Mouse (Mus musculus) hindbrain, embryonic 16.5 days (tissue): ENCODE results near the gene Olfr1219. TPM values are rescaled to one million over a fixed set of nuclear protein-coding genes. Genes with fewer than 3 reads are reported as not detected.

Experiments used
- ATAC-seq: fragments of 200-750 bp; cut with Nextera tagmentation; 2 replicates; pipeline ENCODE4 v1.8.0; 2017; ENCODE audit warnings: moderate TSS enrichment, moderate library complexity
- H3K27ac ChIP-seq: fragments of 300-500 bp; sonication (generic); 2 replicates; pipeline ENCODE4 v1.5.1; 2014; ENCODE audit warnings: low read depth, mild to moderate bottlenecking, control low read depth, low read length, moderate library complexity
- H3K27me3 ChIP-seq: fragments of 300-500 bp; sonication (generic); replicated peaks from 2 replicates; pipeline ENCODE4 v1.6.1; 2014; ENCODE audit warnings: low read length; ENCODE audit not compliant: control insufficient read depth, insufficient read depth
- H3K36me3 ChIP-seq: fragments of 300-500 bp; sonication (generic); 2 replicates; pipeline ENCODE4 v1.6.1; 2014; ENCODE audit warnings: mild to moderate bottlenecking, low read length, moderate library complexity, mixed read lengths; ENCODE audit not compliant: control insufficient read depth, insufficient read depth
- H3K4me1 ChIP-seq: fragments of 300-500 bp; sonication (generic); 2 replicates; pipeline ENCODE4 v1.6.1; 2014; ENCODE audit warnings: low read depth, low read length; ENCODE audit not compliant: control insufficient read depth, insufficient read depth
- H3K4me2 ChIP-seq: fragments of 300-500 bp; sonication (generic); 2 replicates; pipeline ENCODE4 v1.6.1; 2014; ENCODE audit warnings: mild to moderate bottlenecking, low read length, control low read depth, moderate library complexity
- H3K4me3 ChIP-seq: fragments of 300-500 bp; sonication (generic); 2 replicates; pipeline ENCODE4 v1.5.1; 2014; ENCODE audit warnings: mild to moderate bottlenecking, low read length, control low read depth, moderate library complexity
- H3K9ac ChIP-seq: fragments of 300-500 bp; sonication (generic); 2 replicates; pipeline ENCODE4 v1.6.1; 2014; ENCODE audit warnings: low read depth, mild to moderate bottlenecking, control low read depth, low read length, moderate library complexity
- H3K9me3 ChIP-seq: fragments of 300-500 bp; sonication (generic); 2 replicates; pipeline ENCODE4 v1.6.1; 2014; ENCODE audit warnings: mild to moderate bottlenecking, low read length, moderate library complexity; ENCODE audit not compliant: control insufficient read depth
- WGBS: fragments of 180-500 bp; shearing (Covaris S2); extraction: QIAGEN DNeasy Blood & Tissue Kit; methylation state at CpG from one replicate; pipeline ENCODE4 v1.1.7; 2014; 5-methylcytosine and 5-hydroxymethylcytosine counted together
- polyA plus RNA-seq: library from polyadenylated mRNA; unstranded; fragments of >200 nt; fragmentation: Nextera tagmentation; extraction: Ambion mirVana; gene quantifications from 2 replicates; pipeline ENCODE4 v1.2.1, GENCODE M21; 2015

Olfr1219 gene
- not detected in 2 replicates for polyA plus RNA-seq

GRCm38 (mm10) chr2:89083413-89083812 lies at the start of gene Olfr1219:
Gene Olfr1219, minus strand, starts transcription at chr2:89083513.
- no peak within 1 kb of the TSS for H3K9ac ChIP-seq
- H3K4me1 ChIP-seq, result no peaks in the 10 kb centered on the region
- no peak within 1 kb of the TSS for H3K4me3 ChIP-seq
- H3K27ac ChIP-seq, result no peak within 1 kb of the TSS
- whole genome bisulfite sequencing, result 65% methylated on average over 1 of the region's 1 CpGs
- no peak for ATAC-seq
- H3K36me3 ChIP-seq, result no peaks in the 10 kb centered on the region
- no peaks in the 10 kb centered on the region for H3K9me3 ChIP-seq
- no peaks in the 10 kb centered on the region for H3K27me3 ChIP-seq
- no peak within 1 kb of the TSS for H3K4me2 ChIP-seq

- H3K4me1 ChIP-seq, result no peaks in the 10 kb centered on the region
- H3K36me3 ChIP-seq, result no peaks in the 10 kb centered on the region
- ATAC-seq, result no peak
- no peaks in the 10 kb centered on the region for H3K27me3 ChIP-seq
- H3K4me2 ChIP-seq, result no peak within 1 kb of the TSS
- H3K27ac ChIP-seq, result no peak within 1 kb of the TSS
- no peak within 1 kb of the TSS for H3K9ac ChIP-seq
- H3K4me3 ChIP-seq, result no peak within 1 kb of the TSS
- 85% methylated on average over 3 of the region's 3 CpGs for WGBS
- no peaks in the 10 kb centered on the region for H3K9me3 ChIP-seq
Observed at GRCm38 (mm10) chr2:89132954-89133353, 49.6 kb upstream of the Olfr1219 start, which contains the start of gene Olfr1222. Gene Olfr1222, minus strand, starts transcription at chr2:89133054.

GRCm38 (mm10) chr2:89117183-89117582 lies 33.9 kb upstream of the Olfr1219 start, which contains the start of gene Olfr1221:
Gene Olfr1221, minus strand, starts transcription at chr2:89117283.
- ATAC-seq, result no peak
- WGBS, result 87% methylated on average over 2 of the region's 2 CpGs

GRCm38 (mm10) chr2:89106735-89107134 lies 23.4 kb upstream of the Olfr1219 start, which contains the start of gene Olfr1220:
Gene Olfr1220, minus strand, starts transcription at chr2:89106835.
- no peak within 1 kb of the TSS for H3K9ac ChIP-seq
- 78% methylated on average over 3 of the region's 3 CpGs for WGBS
- no peak within 1 kb of the TSS for H3K4me2 ChIP-seq
- H3K4me1 ChIP-seq, result no peaks in the 10 kb centered on the region
- H3K9me3 ChIP-seq, result no peaks in the 10 kb centered on the region
- H3K27me3 ChIP-seq, result no peaks in the 10 kb centered on the region
- H3K4me3 ChIP-seq, result no peak within 1 kb of the TSS
- no peak within 1 kb of the TSS for H3K27ac ChIP-seq
- ATAC-seq, result no peak
- H3K36me3 ChIP-seq, result no peaks in the 10 kb centered on the region

More at GRCm38 (mm10) chr2:89117183-89117582, 33.9 kb upstream of the Olfr1219 start, which contains the start of gene Olfr1221:
- Histone ChIP-seq H3K9ac (no peak within 1 kb of the TSS), H3K4me2 (no peak within 1 kb of the TSS), H3K9me3 (no peaks in the 10 kb centered on the region), H3K4me1 (no peaks in the 10 kb centered on the region), H3K27ac (no peak within 1 kb of the TSS), H3K36me3 (no peaks in the 10 kb centered on the region), H3K4me3 (no peak within 1 kb of the TSS), H3K27me3 (no peaks in the 10 kb centered on the region)

GRCm38 (mm10) chr2:89105651-89106050 lies 22.3 kb upstream of the Olfr1219 start:
- ATAC-seq, result no peak
- no peaks in the 10 kb centered on the region for H3K27me3 ChIP-seq
- no peak overlapping the region for H3K4me2 ChIP-seq
- H3K9ac ChIP-seq, result no peak overlapping the region
- no peaks in the 10 kb centered on the region for H3K36me3 ChIP-seq
- H3K4me3 ChIP-seq, result no peak overlapping the region
- H3K9me3 ChIP-seq, result no peaks in the 10 kb centered on the region
- H3K4me1 ChIP-seq, result no peaks in the 10 kb centered on the region
- no peak overlapping the region for H3K27ac ChIP-seq

- Histone ChIP-seq H3K9me3 (no peaks in the 10 kb centered on the region), H3K27me3 (no peaks in the 10 kb centered on the region), H3K4me3 (no peak overlapping the region), H3K4me1 (no peaks in the 10 kb centered on the region), H3K4me2 (no peak overlapping the region), H3K9ac (no peak overlapping the region), H3K36me3 (no peaks in the 10 kb centered on the region), H3K27ac (no peak overlapping the region)
- WGBS, result 100% methylated on average over 1 of the region's 1 CpGs
- ATAC-seq, result no peak
Observed at GRCm38 (mm10) chr2:89093848-89094247, 10.5 kb upstream of the Olfr1219 start.

- no peaks in the 10 kb centered on the region for H3K9me3 ChIP-seq
- H3K4me2 ChIP-seq, result no peak overlapping the region
- no peak for ATAC-seq
- no peaks in the 10 kb centered on the region for H3K4me1 ChIP-seq
- H3K4me3 ChIP-seq, result no peak overlapping the region
- no peaks in the 10 kb centered on the region for H3K36me3 ChIP-seq
- no peak overlapping the region for H3K27ac ChIP-seq
- H3K27me3 ChIP-seq, result no peaks in the 10 kb centered on the region
- no peak overlapping the region for H3K9ac ChIP-seq
Observed at GRCm38 (mm10) chr2:89081487-89081886, 1.8 kb downstream of the Olfr1219 start.

GRCm38 (mm10) chr2:89061087-89061486 lies 22.2 kb downstream of the Olfr1219 start, which contains the start of gene Olfr1218:
Gene Olfr1218, minus strand, starts transcription at chr2:89061187.
- no peak for ATAC-seq
- no peak within 1 kb of the TSS for H3K4me2 ChIP-seq

GRCm38 (mm10) chr2:89031965-89032364 lies 51.3 kb downstream of the Olfr1219 start, which contains the start of gene Olfr1217:
Gene Olfr1217, minus strand, starts transcription at chr2:89032065.
- H3K27ac ChIP-seq, result no peak within 1 kb of the TSS
- H3K9me3 ChIP-seq, result no peaks in the 10 kb centered on the region
- no peak within 1 kb of the TSS for H3K4me2 ChIP-seq
- WGBS, result 75% methylated on average over 2 of the region's 2 CpGs
- no peak within 1 kb of the TSS for H3K4me3 ChIP-seq
- H3K9ac ChIP-seq, result no peak within 1 kb of the TSS
- no peak for ATAC-seq
- H3K4me1 ChIP-seq, result no peaks in the 10 kb centered on the region
- no peaks in the 10 kb centered on the region for H3K27me3 ChIP-seq
- H3K36me3 ChIP-seq, result no peaks in the 10 kb centered on the region

More at GRCm38 (mm10) chr2:89061087-89061486, 22.2 kb downstream of the Olfr1219 start, which contains the start of gene Olfr1218:
- no peak within 1 kb of the TSS for H3K4me3 ChIP-seq
- no peaks in the 10 kb centered on the region for H3K9me3 ChIP-seq
- no peak within 1 kb of the TSS for H3K9ac ChIP-seq
- H3K36me3 ChIP-seq, result no peaks in the 10 kb centered on the region
- H3K4me1 ChIP-seq, result no peaks in the 10 kb centered on the region
- no peaks in the 10 kb centered on the region for H3K27me3 ChIP-seq
- no peak within 1 kb of the TSS for H3K27ac ChIP-seq
